Mouse (Mus musculus) CH12.LX (cell line): ENCODE measurements around the gene Nrbf2. TPM values are rescaled to one million over a fixed set of nuclear protein-coding genes. Genes with fewer than 3 reads are reported as not detected.

Experiments used
- DNase-seq: peaks from one replicate; pipeline ENCODE4 v3.0.0-alpha.2; 2013; ENCODE audit errors: extremely low read depth
- H3K27ac ChIP-seq: 2 replicates; pipeline ENCODE4 v1.5.1; 2012; ENCODE audit warnings: low read depth, mild to moderate bottlenecking, control low read depth, moderate library complexity; ENCODE audit not compliant: insufficient read depth
- H3K27me3 ChIP-seq: replicated peaks from 2 replicates; pipeline ENCODE3; 2012; ENCODE audit warnings: inconsistent platforms
- H3K36me3 ChIP-seq, 2 experiments: replicated peaks in 1 of 2; 2 replicates each; pipeline versions ENCODE3 to v1.6.1; 2012; ENCODE audit warnings: inconsistent platforms in 1 of 2, low read length in 1 of 2, mild to moderate bottlenecking in 1 of 2, mixed read lengths in 1 of 2, moderate library complexity in 1 of 2; ENCODE audit not compliant: control insufficient read depth in 1 of 2, insufficient read depth in 1 of 2
- H3K4me1 ChIP-seq, 2 experiments: 2 replicates each; pipeline ENCODE4 v1.6.1; 2012; ENCODE audit warnings: inconsistent platforms in 1 of 2, moderate library complexity in 1 of 2; ENCODE audit not compliant: insufficient read depth in 2 of 2, control insufficient read depth in 1 of 2
- H3K4me2 ChIP-seq: 2 replicates; pipeline ENCODE4 v1.6.1; 2012; ENCODE audit warnings: low read depth, mild to moderate bottlenecking, control low read depth; ENCODE audit not compliant: poor library complexity, insufficient read depth, severe bottlenecking
- H3K4me3 ChIP-seq, 3 experiments: fragments of 150-350 bp in 1 of 3; sonication (generic) in 1 of 3; replicated peaks in 1 of 3; 2 replicates each; pipeline versions ENCODE3 to v1.5.1; 2011 to 2012; ENCODE audit warnings: low read depth in 2 of 3, low read length in 2 of 3, mild to moderate bottlenecking in 2 of 3, moderate library complexity in 2 of 3, control low read depth in 1 of 3, improper control_type of control experiment in 1 of 3, inconsistent platforms in 1 of 3, mixed read lengths in 1 of 3; ENCODE audit not compliant: poor library complexity in 1 of 3
- H3K79me2 ChIP-seq: replicated peaks from 2 replicates; pipeline ENCODE4 v1.6.1; 2012; ENCODE audit warnings: mild to moderate bottlenecking, moderate library complexity; ENCODE audit not compliant: control insufficient read depth, poor library complexity, insufficient read depth, severe bottlenecking; ENCODE audit errors: extremely low read depth
- H3K9ac ChIP-seq: 2 replicates; pipeline ENCODE4 v1.6.1; 2012; ENCODE audit warnings: low read depth, mild to moderate bottlenecking, control low read depth, moderate library complexity; ENCODE audit not compliant: insufficient read depth
- H3K9me3 ChIP-seq: replicated peaks from 2 replicates; pipeline ENCODE3; 2012; ENCODE audit warnings: low read length, inconsistent platforms, mixed read lengths
- BHLHE40 ChIP-seq: IDR thresholded peaks from 2 replicates; pipeline ENCODE4 v1.6.1; 2011; ENCODE audit warnings: mild to moderate bottlenecking, low read depth, low read length, improper control_type of control experiment
- CHD1 ChIP-seq: IDR thresholded peaks from 2 replicates; pipeline ENCODE4 v1.6.1; 2012; ENCODE audit warnings: low read depth, low read length, improper control_type of control experiment, inconsistent platforms
- CTCF ChIP-seq, 2 experiments: IDR thresholded peaks in 1 of 2; conservative IDR thresholded peaks in 1 of 2; 2 replicates each; pipeline ENCODE4 v1.5.1; 2011 to 2012; ENCODE audit warnings: low read depth in 2 of 2, low read length in 2 of 2, improper control_type of control experiment in 1 of 2, inconsistent platforms in 1 of 2, mild to moderate bottlenecking in 1 of 2, moderate library complexity in 1 of 2
- ELF1 ChIP-seq: IDR thresholded peaks from 2 replicates; pipeline ENCODE4 v1.6.1; 2014; ENCODE audit warnings: low read depth, mild to moderate bottlenecking, inconsistent platforms, low read length, improper control_type of control experiment
- EP300 ChIP-seq: IDR thresholded peaks from 2 replicates; pipeline ENCODE4 v1.6.1; 2011; ENCODE audit warnings: low read length, improper control_type of control experiment
- GABPA ChIP-seq: IDR thresholded peaks from 2 replicates; pipeline ENCODE4 v1.6.1; 2012; ENCODE audit warnings: low read depth, low read length, improper control_type of control experiment, inconsistent platforms; ENCODE audit not compliant: insufficient replicate concordance
- JUND ChIP-seq: conservative IDR thresholded peaks from 2 replicates; pipeline ENCODE4 v1.6.1; 2011; ENCODE audit warnings: low read depth, low read length, improper control_type of control experiment
- KAT2A ChIP-seq: IDR thresholded peaks from 2 replicates; pipeline ENCODE4 v1.6.1; 2012; ENCODE audit warnings: low read length, improper control_type of control experiment, inconsistent platforms; ENCODE audit not compliant: insufficient replicate concordance
- MAFK ChIP-seq: IDR thresholded peaks from 2 replicates; pipeline ENCODE4 v1.6.1; 2011; ENCODE audit warnings: low read length, improper control_type of control experiment; ENCODE audit not compliant: insufficient replicate concordance
- MAZ ChIP-seq: IDR thresholded peaks from 2 replicates; pipeline ENCODE4 v1.6.1; 2012; ENCODE audit warnings: low read depth, mild to moderate bottlenecking, inconsistent platforms, low read length, improper control_type of control experiment, moderate library complexity
- MEF2A ChIP-seq: IDR thresholded peaks from 2 replicates; pipeline ENCODE4 v1.6.1; 2014; ENCODE audit warnings: low read depth, mild to moderate bottlenecking, inconsistent platforms, low read length, improper control_type of control experiment, borderline replicate concordance
- MYC ChIP-seq: IDR thresholded peaks from 2 replicates; pipeline ENCODE4 v1.6.1; 2011; ENCODE audit warnings: low read depth, mild to moderate bottlenecking, improper control_type of control experiment, low read length
- NELFE ChIP-seq: IDR thresholded peaks from 2 replicates; pipeline ENCODE4 v1.6.1; 2011; ENCODE audit warnings: low read depth, low read length, improper control_type of control experiment
- NRF1 ChIP-seq: IDR thresholded peaks from 2 replicates; pipeline ENCODE4 v1.6.1; 2014; ENCODE audit warnings: low read depth, mild to moderate bottlenecking, inconsistent platforms, low read length, improper control_type of control experiment, moderate library complexity
- POLR2A ChIP-seq: IDR thresholded peaks from 2 replicates; pipeline ENCODE4 v1.6.1; 2011; ENCODE audit warnings: low read depth, mild to moderate bottlenecking, improper control_type of control experiment, low read length
- RAD21 ChIP-seq: IDR thresholded peaks from 2 replicates; pipeline ENCODE4 v1.6.1; 2011; ENCODE audit warnings: low read depth, mild to moderate bottlenecking, low read length, improper control_type of control experiment, moderate library complexity
- RCOR1 ChIP-seq: conservative IDR thresholded peaks from 2 replicates; pipeline ENCODE4 v1.6.1; 2012; ENCODE audit warnings: low read depth, mild to moderate bottlenecking, inconsistent platforms, low read length, improper control_type of control experiment
- SIN3A ChIP-seq: IDR thresholded peaks from 2 replicates; pipeline ENCODE4 v1.6.1; 2012; ENCODE audit warnings: low read length, improper control_type of control experiment, inconsistent platforms
- SMC3 ChIP-seq: IDR thresholded peaks from 2 replicates; pipeline ENCODE4 v1.6.1; 2011; ENCODE audit warnings: low read depth, low read length, improper control_type of control experiment
- TBP ChIP-seq: conservative IDR thresholded peaks from 2 replicates; pipeline ENCODE4 v1.6.1; 2011; ENCODE audit warnings: low read depth, low read length, improper control_type of control experiment
- ZC3H11A ChIP-seq: IDR thresholded peaks from 2 replicates; pipeline ENCODE4 v1.6.1; 2012; ENCODE audit warnings: low read depth, mild to moderate bottlenecking, inconsistent platforms, low read length, improper control_type of control experiment
- ZMIZ1 ChIP-seq: IDR thresholded peaks from 2 replicates; pipeline ENCODE4 v1.6.1; 2012; ENCODE audit warnings: low read depth, mild to moderate bottlenecking, inconsistent platforms, low read length, improper control_type of control experiment
- ZNF384 ChIP-seq: IDR thresholded peaks from 2 replicates; pipeline ENCODE4 v1.6.1; 2012; ENCODE audit warnings: low read depth, low read length, improper control_type of control experiment, inconsistent platforms
- dilution Hi-C: fragments of 300-500 bp; cut with MboI; formaldehyde crosslinking; loops from 2 replicates; pipeline ENCODE4 v1.14.3; 2020; ENCODE audit warnings: low sequenced_read_pairs; ENCODE audit not compliant: extremely low pct_unique_long_range_greater_than_20kb, extremely low pct_ligation_motif_present
- in situ Hi-C: fragments of 300-500 bp; cut with MboI; formaldehyde crosslinking; loops from 3 replicates; pipeline ENCODE4 v1.14.3; 2019; ENCODE audit warnings: low sequenced_read_pairs, low pct_ligation_motif_present, low pct_unique_long_range_greater_than_20kb, mixed read lengths
- polyA plus RNA-seq: library from polyadenylated mRNA; unstranded; fragments of >175 nt; gene quantifications from 2 replicates; pipeline ENCODE4 v1.2.1, GENCODE M21; 2012; ENCODE audit warnings: low read depth; ENCODE audit not compliant: insufficient read length
- total RNA-seq, 2 experiments: library from RNA; depleted of rRNA; stranded (reverse); fragments of 300-350 nt in 1 of 2; fragments of >200 nt in 1 of 2; gene quantifications; 2 replicates each; pipeline ENCODE4 v1.2.3; 2012 to 2014

Gene Nrbf2
- total and polyA plus RNA-seq, 3 experiments = 16.6 to 33.0 (median 17.8) TPM

DNA sequence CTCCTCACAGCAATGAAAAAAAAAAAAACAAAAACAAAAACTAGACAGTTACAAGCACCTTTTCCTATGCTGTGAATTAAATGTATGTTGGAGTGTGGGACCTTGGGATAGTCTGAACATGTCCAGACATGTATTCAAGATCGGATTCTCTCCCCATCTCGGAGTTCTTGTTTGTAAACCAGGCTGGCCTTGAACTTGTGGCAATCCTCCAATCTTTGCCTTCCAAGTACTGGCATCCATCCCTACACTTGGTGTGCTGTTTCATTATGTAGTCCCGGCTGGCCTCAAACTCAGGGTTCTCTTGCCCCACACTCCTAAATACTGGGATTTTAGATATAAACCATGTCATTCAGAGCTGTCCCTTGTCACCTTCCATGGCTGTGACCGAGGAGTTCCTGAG lies 14.2 kb upstream of the Nrbf2 start:
- peaks cover 17 to 30% of the 10 kb centered on the region in 2 experiments for H3K36me3 ChIP-seq
- dilution Hi-C loops = no loop called here
- no peak for TF ChIP-seq JUND
- 0 out of 2 replicates have a peak, but pooled peaks have one; percentile 9 for TF ChIP-seq TBP
- TF ChIP-seq GABPA = no peak
- TF ChIP-seq MYC = 0 out of 2 replicates have a peak, but pooled peaks have one; percentile 22
- TF ChIP-seq, all 38 proteins: peak for 2
- in situ Hi-C loops = no loop called here
- peak overlapping the region; percentile 92 for H3K9ac ChIP-seq
- H3K4me2 ChIP-seq = peak overlapping the region; percentile 58
- peak overlapping the region; percentile 74 for H3K27ac ChIP-seq
- H3K9me3 ChIP-seq = peaks cover 2% of the 10 kb centered on the region
- H3K4me1 ChIP-seq = peaks cover 10 to 56% of the 10 kb centered on the region in 2 experiments; a peak in 3 of 4 replicates
- H3K79me2 ChIP-seq = peaks cover 45% of the 10 kb centered on the region
- no peaks in the 10 kb centered on the region for H3K27me3 ChIP-seq
- H3K4me3 ChIP-seq = peak overlapping the region; percentile 31 to 59 (median 56)
- DNase-seq = no peak

DNA sequence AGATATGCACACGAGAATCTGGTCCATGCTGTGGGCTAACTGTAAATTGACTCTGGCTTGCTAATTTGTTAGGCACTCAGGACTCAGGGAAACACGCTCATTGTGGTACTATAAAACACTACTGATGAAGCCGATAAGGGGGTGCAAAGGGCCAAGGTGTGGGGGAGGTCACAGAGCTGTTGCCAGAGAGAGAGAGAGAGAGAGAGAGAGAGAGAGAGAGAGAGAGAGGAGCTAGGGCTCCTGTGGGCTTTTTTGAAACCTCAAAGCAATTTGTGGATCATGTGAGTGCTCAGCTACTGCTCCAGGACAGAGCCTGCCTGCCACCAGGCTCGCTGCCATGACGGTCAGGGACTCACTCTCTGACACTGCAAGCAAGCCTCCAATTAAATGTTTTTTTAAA lies 13.8 kb upstream of the Nrbf2 start:
- Histone ChIP-seq H3K36me3 (peaks cover 13 to 26% of the 10 kb centered on the region in 2 experiments), H3K9ac (peak overlapping the region; percentile 92), H3K4me3 (peak overlapping the region; percentile 31 to 59 (median 56)), H3K4me1 (peaks cover 10 to 59% of the 10 kb centered on the region in 2 experiments; a peak in 3 of 4 replicates), H3K4me2 (peak overlapping the region; percentile 58), H3K27ac (peak overlapping the region; percentile 76), H3K79me2 (peaks cover 42% of the 10 kb centered on the region), H3K27me3 (no peaks in the 10 kb centered on the region), H3K9me3 (no peaks in the 10 kb centered on the region)
- no peak for DNase-seq
- TF ChIP-seq POLR2A (0 out of 2 replicates have a peak, but pooled peaks have one; percentile 17), TBP (0 out of 2 replicates have a peak, but pooled peaks have one; percentile 17), MAFK (no peak), ZNF384 (peak; percentile 28; the same call in 1 of the 2 replicates), BHLHE40 (peak; percentile 30; the same call in 1 of the 2 replicates)
- in situ Hi-C loops = no loop called here
- dilution Hi-C loops = no loop called here

DNA sequence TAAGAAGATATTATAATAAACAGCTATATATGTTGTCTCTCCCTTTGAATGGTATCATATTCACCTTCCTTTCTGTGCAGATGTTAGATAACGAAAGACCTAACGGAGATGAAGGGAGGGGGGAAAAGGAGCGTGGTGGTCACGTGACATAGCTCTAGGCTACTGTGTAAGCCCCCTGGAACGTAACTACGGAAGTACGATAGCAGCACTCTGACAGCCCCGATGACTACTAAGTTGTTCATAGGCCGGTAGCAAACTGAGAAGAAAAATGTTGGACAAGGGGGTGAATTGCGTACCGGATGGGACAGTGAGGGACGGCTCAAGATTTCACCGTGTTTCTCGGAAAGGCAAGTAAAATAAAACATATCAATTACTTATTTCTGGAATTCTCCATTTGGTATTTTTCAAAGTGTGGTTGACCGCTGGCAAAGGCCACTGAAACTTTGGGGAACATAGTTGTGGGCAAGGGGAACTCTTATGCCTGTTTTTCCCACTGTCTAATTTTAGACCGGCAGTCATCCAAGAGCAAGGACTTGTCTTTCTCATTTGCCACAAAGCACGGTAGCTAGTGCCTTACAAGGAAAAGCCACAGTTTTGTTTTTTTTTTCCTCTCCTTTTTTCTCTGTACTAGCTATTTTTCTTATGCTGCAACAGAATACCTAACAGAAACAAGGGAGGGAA lies 12.2 kb upstream of the Nrbf2 start:
- Histone ChIP-seq H3K9ac (peak overlapping the region; percentile 92), H3K9me3 (no peaks in the 10 kb centered on the region), H3K36me3 (peaks cover 5 to 12% of the 10 kb centered on the region in 2 experiments), H3K4me2 (peak overlapping the region; percentile 58; the same call in 1 of the 2 replicates), H3K79me2 (peaks cover 35% of the 10 kb centered on the region), H3K27me3 (no peaks in the 10 kb centered on the region), H3K27ac (peak overlapping the region; percentile 76), H3K4me3 (peak overlapping the region; percentile 31 to 59 (median 56)), H3K4me1 (peaks cover 10 to 52% of the 10 kb centered on the region in 2 experiments; a peak in 3 of 4 replicates)
- DNase-seq = peak; percentile 86
- in situ Hi-C loops = no loop called here
- dilution Hi-C loops = no loop called here
- TF ChIP-seq ZNF384 (no peak), SMC3 (no peak), MEF2A (0 out of 2 replicates have a peak, but pooled peaks have one; percentile 23), ZC3H11A (no peak), CHD1 (0 out of 2 replicates have a peak, but pooled peaks have one; percentile 61), ELF1 (peak; percentile 46), GABPA (no peak), ZMIZ1 (no peak), MAFK (no peak), RAD21 (no peak), BHLHE40 (peak; percentile 93), RCOR1 (no peak), EP300 (no peak), NELFE (peak; percentile 42; the same call in 1 of the 2 replicates), CTCF (conservative IDR thresholded peaks at IDR 0.05 in 1 of 2, IDR thresholded peaks at IDR 0.05 in 1 of 2; ENCODE audit: low read depth in 2 of 2, low read length in 2 of 2) (no peak), SIN3A (peak; percentile 74), NRF1 (no peak), KAT2A (no peak), MAZ (peak; percentile 95; the same call in 1 of the 2 replicates)
